Mouse (Mus musculus) stomach, embryonic 15.5 days (tissue): ENCODE data around the gene Il24. TPM values are rescaled to one million over a fixed set of nuclear protein-coding genes. Genes with fewer than 3 reads are reported as not detected.
A peak's percentile ranks its signal among the peaks of the same experiment; 100 is the strongest.

Experiments used
- ATAC-seq: fragments of 200-750 bp; cut with Nextera tagmentation; 2 replicates; pipeline ENCODE4 v1.8.0; 2017; ENCODE audit warnings: low read depth, moderate number of reproducible peaks, moderate TSS enrichment; ENCODE audit not compliant: insufficient read depth, low FRiP score
- H3K27ac ChIP-seq: fragments of 300-500 bp; sonication (generic); 2 replicates; pipeline ENCODE4 v1.5.1; 2015; ENCODE audit warnings: mild to moderate bottlenecking, inconsistent platforms
- H3K27me3 ChIP-seq: fragments of 300-500 bp; sonication (generic); replicated peaks from 2 replicates; pipeline ENCODE4 v1.6.1; 2015; ENCODE audit warnings: inconsistent platforms
- H3K36me3 ChIP-seq: fragments of 300-500 bp; sonication (generic); 2 replicates; pipeline ENCODE4 v1.6.1; 2015; ENCODE audit warnings: inconsistent platforms
- H3K4me1 ChIP-seq: fragments of 300-500 bp; sonication (generic); 2 replicates; pipeline ENCODE4 v1.6.1; 2015; ENCODE audit warnings: inconsistent platforms
- H3K4me2 ChIP-seq: fragments of 300-500 bp; sonication (generic); 2 replicates; pipeline ENCODE4 v1.6.1; 2015; ENCODE audit warnings: mild to moderate bottlenecking, inconsistent platforms
- H3K4me3 ChIP-seq: fragments of 300-500 bp; sonication (generic); replicated peaks from 2 replicates; pipeline ENCODE4 v1.5.1; 2015; ENCODE audit warnings: inconsistent platforms
- H3K9ac ChIP-seq: fragments of 300-500 bp; sonication (generic); 2 replicates; pipeline ENCODE4 v1.6.1; 2015; ENCODE audit warnings: inconsistent platforms
- H3K9me3 ChIP-seq: fragments of 300-500 bp; sonication (generic); 2 replicates; pipeline ENCODE4 v1.6.1; 2016; ENCODE audit warnings: inconsistent platforms
- WGBS: fragments of 180-500 bp; shearing (Covaris S2); methylation state at CpG from one replicate; pipeline ENCODE4 v1.1.7; 2015; 5-methylcytosine and 5-hydroxymethylcytosine counted together
- polyA plus RNA-seq: library from polyadenylated mRNA; unstranded; fragments of >200 nt; fragmentation: Nextera tagmentation; extraction: Ambion mirVana; gene quantifications from 2 replicates; pipeline ENCODE4 v1.2.1, GENCODE M21; 2015

Il24 gene
- polyA plus RNA-seq, 1 experiment from 2014 or later = not detected

DNA sequence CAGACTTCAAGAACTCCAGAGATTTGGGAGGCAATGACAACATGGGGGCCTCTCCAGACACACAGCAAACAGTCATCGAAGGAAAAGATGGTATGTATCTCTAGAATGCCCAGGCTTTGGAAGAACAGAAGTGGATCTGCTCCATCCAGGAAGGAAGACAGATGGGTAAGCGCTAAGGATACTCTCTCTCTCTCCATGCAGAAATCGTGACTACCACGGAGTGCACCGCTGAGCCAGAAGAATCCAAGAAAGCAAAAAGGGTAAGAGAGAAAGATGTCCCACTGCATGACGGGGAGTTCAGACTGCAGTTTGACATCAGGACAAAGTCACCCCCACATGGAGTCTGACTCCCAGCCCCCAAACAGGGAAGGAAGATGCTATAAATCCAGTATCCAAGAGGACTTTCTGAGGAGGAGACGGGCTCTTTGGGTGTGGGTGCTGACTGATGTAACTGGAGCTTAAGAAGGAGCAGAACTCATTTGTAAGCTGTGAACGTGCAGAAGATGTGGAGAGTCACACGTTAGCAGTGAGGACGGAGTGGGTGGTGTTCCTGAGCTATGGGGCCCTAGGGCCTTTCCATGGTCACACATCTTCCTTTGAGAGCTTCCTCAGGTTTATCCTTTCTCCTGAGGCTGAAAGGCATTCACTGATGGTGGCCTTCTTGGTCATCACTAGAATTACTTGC is 37.6 kb downstream of the Il24 start:
- Histone ChIP-seq H3K27ac (no peak overlapping the region), H3K9ac (no peak overlapping the region), H3K4me3 (no peak overlapping the region), H3K9me3 (no peaks in the 10 kb centered on the region), H3K4me2 (no peak overlapping the region), H3K4me1 (no peaks in the 10 kb centered on the region), H3K27me3 (no peaks in the 10 kb centered on the region), H3K36me3 (no peaks in the 10 kb centered on the region)
- WGBS = 88% methylated on average over 10 of the region's 10 CpGs
- no peak for ATAC-seq

DNA sequence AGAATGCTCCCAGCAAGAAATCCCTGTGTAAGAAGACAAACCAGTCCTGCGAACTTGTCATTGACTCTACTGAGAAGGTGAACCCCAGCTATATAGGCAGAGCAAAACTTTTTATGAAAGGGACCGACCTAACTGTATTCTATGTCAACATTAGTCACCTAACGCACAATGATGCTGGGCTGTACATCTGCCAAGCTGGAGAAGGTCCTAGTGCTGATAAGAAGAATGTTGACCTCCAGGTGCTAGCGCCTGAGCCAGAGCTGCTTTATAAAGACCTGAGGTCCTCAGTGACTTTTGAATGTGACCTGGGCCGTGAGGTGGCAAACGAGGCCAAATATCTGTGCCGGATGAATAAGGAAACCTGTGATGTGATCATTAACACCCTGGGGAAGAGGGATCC is 42.7 kb downstream of the Il24 start:
- H3K27me3 ChIP-seq = no peaks in the 10 kb centered on the region
- H3K27ac ChIP-seq = no peak overlapping the region
- no peaks in the 10 kb centered on the region; the same call in 1 of the 2 replicates for H3K4me1 ChIP-seq
- H3K9me3 ChIP-seq = no peaks in the 10 kb centered on the region
- no peak overlapping the region for H3K4me2 ChIP-seq
- no peaks in the 10 kb centered on the region for H3K36me3 ChIP-seq
- no peak for ATAC-seq
- no peak overlapping the region for H3K9ac ChIP-seq
- WGBS = 76% methylated on average over 7 of the region's 7 CpGs
- no peak overlapping the region for H3K4me3 ChIP-seq

DNA sequence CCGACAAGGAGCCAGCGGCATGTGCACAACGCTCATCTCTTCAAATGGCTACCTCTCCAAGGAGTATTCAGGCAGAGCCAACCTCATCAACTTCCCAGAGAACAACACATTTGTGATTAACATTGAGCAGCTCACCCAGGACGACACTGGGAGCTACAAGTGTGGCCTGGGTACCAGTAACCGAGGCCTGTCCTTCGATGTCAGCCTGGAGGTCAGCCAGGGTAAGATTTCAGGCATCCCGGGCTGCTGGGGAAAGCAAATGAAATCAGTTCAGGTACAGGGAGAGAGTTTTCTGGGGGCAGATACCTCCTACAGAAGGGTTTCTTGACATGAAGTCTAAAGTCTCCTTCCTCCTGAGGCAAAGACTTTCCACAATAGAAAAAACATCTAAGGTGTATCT is 45.6 kb downstream of the Il24 start:
- H3K4me1 ChIP-seq = no peaks in the 10 kb centered on the region; the same call in 1 of the 2 replicates
- no peak overlapping the region for H3K4me2 ChIP-seq
- H3K9ac ChIP-seq = no peak overlapping the region
- WGBS = 85% methylated on average over 7 of the region's 7 CpGs
- H3K27ac ChIP-seq = no peak overlapping the region
- no peaks in the 10 kb centered on the region for H3K27me3 ChIP-seq
- H3K36me3 ChIP-seq = no peaks in the 10 kb centered on the region
- H3K9me3 ChIP-seq = no peaks in the 10 kb centered on the region
- no peak for ATAC-seq
- no peak overlapping the region for H3K4me3 ChIP-seq

DNA sequence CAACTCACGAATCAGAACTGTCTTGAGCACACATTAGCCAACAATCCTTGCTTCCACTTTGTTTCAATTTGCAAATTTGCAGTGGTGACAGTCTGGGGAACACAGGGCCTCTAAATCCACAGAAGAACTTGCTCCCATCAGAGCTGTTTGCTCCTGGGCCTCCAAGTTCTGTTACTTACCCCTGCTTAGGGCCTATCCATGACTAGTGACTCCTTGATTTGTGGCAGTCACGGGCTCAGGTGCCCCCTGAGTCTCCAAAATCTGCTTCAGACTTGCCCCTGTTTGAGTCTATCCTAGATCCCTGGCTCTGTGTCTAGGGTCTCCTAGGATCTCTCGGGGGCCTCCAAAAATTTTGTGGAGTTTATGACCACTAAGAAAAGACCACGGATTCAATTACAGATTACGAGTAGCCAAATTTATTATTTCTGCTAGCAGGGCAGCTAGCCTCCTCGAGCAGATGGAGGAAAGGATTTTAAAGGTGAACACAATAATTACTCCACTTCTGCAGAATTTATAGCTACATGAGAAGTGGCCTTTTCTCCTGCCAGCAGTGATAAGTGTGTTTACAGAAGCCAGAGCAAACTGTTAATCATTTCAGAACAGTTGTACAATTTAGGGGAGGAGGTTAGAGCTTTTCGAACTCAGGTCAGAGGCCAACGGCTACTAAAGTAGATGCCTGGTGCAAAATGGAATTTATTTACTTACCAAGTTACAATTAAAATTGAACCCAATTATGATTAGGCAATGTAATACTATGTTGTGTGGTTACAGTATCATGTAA is 46.5 kb downstream of the Il24 start:
- no peak overlapping the region for H3K27ac ChIP-seq

DNA sequence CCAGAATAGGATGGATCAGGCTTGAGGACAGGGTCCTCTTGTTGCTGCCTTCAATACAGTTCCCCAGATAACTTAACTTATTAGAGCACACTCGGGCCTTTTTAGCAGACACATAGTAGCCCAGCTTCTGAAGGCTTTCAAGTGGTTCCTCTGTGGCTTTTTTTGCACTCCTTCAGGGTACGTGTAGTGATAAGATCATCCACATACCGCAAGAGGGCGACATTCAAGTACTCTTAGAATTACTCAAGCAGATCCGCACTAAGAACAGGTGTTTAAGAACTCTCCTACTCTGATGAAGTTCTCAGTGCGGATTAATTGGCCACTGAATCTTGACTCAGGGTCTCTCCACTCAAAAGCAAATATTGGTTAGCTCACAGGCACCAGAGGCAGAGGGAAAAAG is 49.0 kb downstream of the Il24 start:
- WGBS = 47% methylated on average over 6 of the region's 6 CpGs
- no peaks in the 10 kb centered on the region; the same call in 1 of the 2 replicates for H3K4me1 ChIP-seq

More for the DNA sequence above, 46.5 kb downstream of the Il24 start:
- Histone ChIP-seq H3K4me2 (no peak overlapping the region), H3K9me3 (no peaks in the 10 kb centered on the region), H3K4me3 (no peak overlapping the region), H3K9ac (no peak overlapping the region), H3K4me1 (no peaks in the 10 kb centered on the region; the same call in 1 of the 2 replicates), H3K27me3 (no peaks in the 10 kb centered on the region), H3K36me3 (no peaks in the 10 kb centered on the region)
- WGBS = 31% methylated on average over 8 of the region's 8 CpGs
- ATAC-seq = no peak

DNA sequence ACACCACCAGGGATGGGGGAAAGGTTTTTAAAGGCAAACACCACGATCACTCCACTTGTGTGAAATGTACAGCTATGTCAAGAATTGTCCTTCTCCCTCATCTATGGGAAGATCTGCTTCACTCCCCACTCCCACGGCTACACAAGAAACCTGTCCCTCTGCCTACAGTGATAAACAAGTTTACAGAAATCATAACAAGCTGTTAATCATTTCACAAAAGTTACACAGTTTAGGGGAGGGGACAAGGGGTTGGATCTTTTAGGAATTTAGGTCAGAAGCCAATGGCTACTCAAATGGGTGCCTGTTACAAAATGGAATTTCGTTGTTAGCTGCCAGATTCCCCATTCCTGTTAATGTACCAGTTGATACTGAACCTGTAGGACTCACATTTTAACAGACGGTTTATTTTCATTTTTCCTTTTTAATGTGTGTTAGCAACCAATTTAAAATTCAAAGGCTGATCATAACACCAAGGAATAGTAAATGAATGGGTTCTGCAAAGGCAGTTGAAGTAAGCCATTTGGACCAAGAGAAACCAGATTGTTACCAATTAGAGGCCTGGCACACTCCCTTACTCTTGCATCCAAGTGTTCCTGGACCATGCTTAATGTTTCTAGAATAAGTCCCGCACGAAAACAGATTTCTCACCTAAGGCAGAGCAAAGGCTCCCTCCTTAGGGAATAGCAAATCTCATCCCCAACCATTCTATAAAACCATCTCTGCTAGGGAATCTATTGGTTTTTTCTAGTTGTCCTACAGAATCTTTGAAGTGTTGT is 51.9 kb downstream of the Il24 start:
- H3K4me3 ChIP-seq = no peak overlapping the region
- 76% methylated on average over 6 of the region's 6 CpGs for WGBS
- no peaks in the 10 kb centered on the region for H3K27me3 ChIP-seq
- no peak overlapping the region for H3K9ac ChIP-seq
- H3K4me2 ChIP-seq = no peak overlapping the region
- H3K4me1 ChIP-seq = no peaks in the 10 kb centered on the region; the same call in 1 of the 2 replicates
- H3K36me3 ChIP-seq = no peaks in the 10 kb centered on the region
- no peak for ATAC-seq
- no peak overlapping the region for H3K27ac ChIP-seq
- no peaks in the 10 kb centered on the region for H3K9me3 ChIP-seq

More for the DNA sequence above, 49.0 kb downstream of the Il24 start:
- Histone ChIP-seq H3K36me3 (no peaks in the 10 kb centered on the region), H3K9ac (no peak overlapping the region), H3K27me3 (no peaks in the 10 kb centered on the region), H3K4me2 (no peak overlapping the region), H3K9me3 (no peaks in the 10 kb centered on the region), H3K27ac (no peak overlapping the region), H3K4me3 (no peak overlapping the region)
- no peak for ATAC-seq

DNA sequence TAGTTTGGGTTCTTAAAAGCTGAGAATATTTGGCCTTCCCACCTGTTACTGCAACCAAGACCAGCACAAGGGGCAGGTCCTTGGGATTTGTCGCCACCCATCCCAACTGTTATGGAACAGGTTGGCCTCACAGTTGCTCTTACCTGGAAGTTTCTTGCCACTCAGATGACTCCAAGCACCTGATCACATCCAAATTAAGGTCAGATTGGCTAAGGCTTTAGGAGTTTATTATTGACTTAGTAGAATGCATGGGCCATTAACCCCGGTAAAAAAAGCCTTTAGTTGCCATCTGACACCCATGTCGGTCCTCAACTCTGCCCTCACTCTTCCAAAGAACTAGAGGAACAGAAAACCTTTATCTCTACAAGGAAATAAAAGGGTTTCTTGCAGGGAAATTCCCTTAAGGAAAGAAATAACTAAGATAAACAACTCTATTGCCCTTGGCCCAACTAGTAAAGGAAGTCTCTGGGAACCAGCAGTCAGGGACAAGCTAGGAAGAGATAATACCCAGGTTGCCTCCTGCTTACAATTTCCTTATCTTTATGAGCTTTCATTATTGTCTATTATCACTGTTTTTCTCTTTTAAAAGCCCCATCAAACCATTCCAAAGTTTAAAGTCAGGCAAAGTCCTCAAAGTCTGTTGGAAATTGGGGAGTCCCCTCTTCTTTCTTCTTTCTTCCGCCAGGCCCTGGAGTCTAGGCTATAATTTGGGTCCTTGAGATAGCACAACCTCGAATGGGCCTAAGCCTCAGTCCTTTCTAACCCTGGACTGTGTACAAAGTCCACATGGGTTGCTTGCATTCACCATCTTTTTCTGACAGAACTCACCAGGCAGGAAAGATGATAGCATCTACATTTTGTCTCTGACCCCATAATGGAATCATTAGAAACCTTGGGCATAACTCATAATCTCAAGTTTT is 54.8 kb downstream of the Il24 start:
- no peak overlapping the region for H3K4me3 ChIP-seq
- no peaks in the 10 kb centered on the region for H3K27me3 ChIP-seq
- no peaks in the 10 kb centered on the region for H3K9me3 ChIP-seq
- no peak for ATAC-seq
- H3K36me3 ChIP-seq = no peaks in the 10 kb centered on the region
- no peak overlapping the region for H3K4me2 ChIP-seq
- no peak overlapping the region for H3K9ac ChIP-seq
- 0 out of 2 replicates have a peak overlapping the region, but pooled peaks have one; percentile 6 for H3K27ac ChIP-seq
- no peaks in the 10 kb centered on the region for H3K4me1 ChIP-seq
- 73% methylated on average over 5 of the region's 5 CpGs for WGBS

Other genes with a start within 250 kb of the Il24 start
- gene C4bp, start 225.8 kb downstream of the Il24 start, polyA plus RNA-seq = 0.90 and 1.2 TPM in 2 replicates
- not detected in 2 replicates for gene Gm29427, start 171.7 kb downstream of the Il24 start, polyA plus RNA-seq
- gene Yod1, start 170.1 kb downstream of the Il24 start, polyA plus RNA-seq = 14.1 and 15.1 TPM in 2 replicates
- gene Pfkfb2, start 158.2 kb downstream of the Il24 start, polyA plus RNA-seq = 10.1 and 10.9 TPM in 2 replicates
- gene AA986860, start 155.5 kb downstream of the Il24 start, polyA plus RNA-seq = 32.3 and 36.7 TPM in 2 replicates
- 0.17 and 0.22 TPM in 2 replicates for gene Fcamr, start 86.6 kb downstream of the Il24 start, polyA plus RNA-seq
- gene Pigr, start 60.8 kb downstream of the Il24 start, polyA plus RNA-seq = 0.36 and 0.48 TPM in 2 replicates
- 0.40 and 0.53 TPM in 2 replicates for gene Fcmr, start 21.8 kb downstream of the Il24 start, polyA plus RNA-seq
- not detected in 2 replicates for gene Il20, start 24.0 kb upstream of the Il24 start, polyA plus RNA-seq
- not detected in 2 replicates for gene Il19, start 52.7 kb upstream of the Il24 start, polyA plus RNA-seq
- gene Il10, start 132.4 kb upstream of the Il24 start, polyA plus RNA-seq = not detected in 2 replicates
- gene Mapkapk2, start 210.4 kb upstream of the Il24 start, polyA plus RNA-seq = 45.8 and 49.5 TPM in 2 replicates